Mouse (Mus musculus) limb, embryonic 13.5 days (tissue): Measurements from ENCODE around the gene Rtbdn. TPM values are rescaled to one million over a fixed set of nuclear protein-coding genes. Genes with fewer than 3 reads are reported as not detected.
A peak's percentile ranks its signal among the peaks of the same experiment; 100 is the strongest.
"Not testable (repeated sequence)": the region's sequence is repeated elsewhere in the genome, so short reads cannot be mapped to it uniquely, and the experiment has no call there.

Source experiments
- ATAC-seq: fragments of 200-750 bp; cut with Nextera tagmentation; 2 replicates; pipeline ENCODE4 v1.8.0; 2017; ENCODE audit warnings: low read depth, moderate number of reproducible peaks, moderate TSS enrichment; ENCODE audit not compliant: low FRiP score
- H3K27ac ChIP-seq: fragments of 300-500 bp; sonication (generic); 2 replicates; pipeline ENCODE4 v1.5.1; 2015; ENCODE audit warnings: inconsistent platforms, mild to moderate bottlenecking, moderate library complexity
- H3K27me3 ChIP-seq: fragments of 300-500 bp; sonication (generic); 2 replicates; pipeline ENCODE4 v1.6.1; 2015; ENCODE audit warnings: mild to moderate bottlenecking, inconsistent platforms
- H3K36me3 ChIP-seq: fragments of 300-500 bp; sonication (generic); 2 replicates; pipeline ENCODE4 v1.6.1; 2015; ENCODE audit warnings: inconsistent platforms, mild to moderate bottlenecking, moderate library complexity
- H3K4me1 ChIP-seq: fragments of 300-500 bp; sonication (generic); 2 replicates; pipeline ENCODE4 v1.6.1; 2015; ENCODE audit warnings: inconsistent platforms
- H3K4me2 ChIP-seq: fragments of 300-500 bp; sonication (generic); replicated peaks from 2 replicates; pipeline ENCODE4 v1.6.1; 2015; ENCODE audit warnings: inconsistent platforms, mild to moderate bottlenecking, moderate library complexity
- H3K4me3 ChIP-seq: fragments of 300-500 bp; sonication (generic); 2 replicates; pipeline ENCODE4 v1.5.1; 2015; ENCODE audit warnings: moderate library complexity, mild to moderate bottlenecking, inconsistent platforms
- H3K9ac ChIP-seq: fragments of 300-500 bp; sonication (generic); 2 replicates; pipeline ENCODE4 v1.6.1; 2015; ENCODE audit warnings: mild to moderate bottlenecking, inconsistent platforms
- H3K9me3 ChIP-seq: fragments of 300-500 bp; sonication (generic); 2 replicates; pipeline ENCODE4 v1.6.1; 2016; ENCODE audit warnings: inconsistent platforms
- WGBS: fragments of 180-500 bp; shearing (Covaris S2); methylation state at CpG from one replicate; pipeline ENCODE4 v1.1.7; 2015; 5-methylcytosine and 5-hydroxymethylcytosine counted together
- polyA plus RNA-seq: library from polyadenylated mRNA; unstranded; fragments of >200 nt; fragmentation: Nextera tagmentation; extraction: Ambion mirVana; gene quantifications from 2 replicates; pipeline ENCODE4 v1.2.1, GENCODE M21; 2015

Rtbdn gene
- 0.20 and 0.47 TPM in 2 replicates for polyA plus RNA-seq

DNA sequence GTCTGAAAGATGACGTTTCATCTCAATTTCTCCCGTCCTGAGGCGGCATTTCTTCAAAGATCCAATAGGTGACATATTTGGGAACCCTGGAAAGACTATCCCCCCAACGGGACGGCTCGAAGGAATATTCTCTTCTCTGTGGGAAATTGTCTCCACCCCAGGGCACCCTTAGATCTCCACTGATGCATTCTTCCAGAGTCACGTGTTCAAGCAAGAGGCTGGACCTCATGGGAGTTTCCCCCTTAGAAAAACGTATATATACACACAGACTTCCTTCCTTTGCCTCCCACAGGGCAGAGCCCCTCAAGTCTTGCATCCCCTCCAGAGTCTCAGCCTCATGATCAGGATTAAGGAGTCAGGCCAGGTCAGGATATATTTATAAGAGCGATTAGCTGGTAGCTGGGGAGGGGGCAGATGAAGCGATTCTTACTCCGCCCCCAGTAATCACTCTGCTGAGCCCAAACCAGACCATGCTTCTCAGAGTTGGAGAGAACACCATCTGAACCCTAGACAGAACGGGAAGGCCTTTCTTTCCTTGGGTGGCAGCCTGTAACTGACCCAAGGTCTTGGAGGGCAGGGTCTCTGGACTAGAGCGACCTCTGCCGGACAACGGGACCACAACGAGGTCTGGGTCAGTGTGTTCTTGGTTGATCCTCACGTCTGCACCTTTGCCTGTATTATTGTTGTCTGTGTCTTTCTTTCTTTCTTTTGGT is at the start of gene Rtbdn:
Gene Rtbdn, plus strand, starts transcription at position 464 of the 713 bp plus-strand sequence.
- H3K36me3 ChIP-seq = no peaks in the 10 kb centered on the region
- H3K4me3 ChIP-seq = peak within 1 kb of the TSS; percentile 47
- H3K27me3 ChIP-seq = peaks cover 89% of the 10 kb centered on the region
- H3K4me1 ChIP-seq = peaks cover 15% of the 10 kb centered on the region
- peak within 1 kb of the TSS; percentile 78 for H3K4me2 ChIP-seq
- WGBS = 9% methylated on average over 17 of the region's 17 CpGs
- no peaks in the 10 kb centered on the region for H3K9me3 ChIP-seq
- ATAC-seq = no peak
- no peak within 1 kb of the TSS for H3K27ac ChIP-seq
- peak within 1 kb of the TSS; percentile 50; the same call in 1 of the 2 replicates for H3K9ac ChIP-seq

DNA sequence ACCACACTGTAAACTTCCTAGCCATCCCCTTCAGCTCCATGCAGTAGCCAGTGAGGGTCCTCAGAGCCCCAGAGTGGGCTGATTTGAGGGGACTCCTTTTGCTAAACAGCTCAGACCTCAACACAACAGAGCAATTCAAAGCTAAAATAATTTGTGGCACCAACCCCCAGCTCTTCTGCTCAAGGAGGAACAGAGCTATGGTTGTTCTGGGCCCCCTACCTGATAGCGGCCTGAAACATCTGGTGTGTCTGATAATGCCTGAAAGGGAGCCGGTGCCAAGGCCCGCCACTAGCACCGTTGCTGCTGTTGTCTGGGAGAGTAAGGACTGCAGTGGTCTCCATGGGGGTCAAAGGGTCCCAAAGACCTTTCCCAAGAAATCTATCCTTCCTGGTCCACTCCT is 45.7 kb upstream of the Rtbdn start:
- no peak overlapping the region for H3K27ac ChIP-seq
- H3K9ac ChIP-seq = no peak overlapping the region
- no peak overlapping the region for H3K4me3 ChIP-seq
- H3K4me1 ChIP-seq = peaks cover 14% of the 10 kb centered on the region
- H3K36me3 ChIP-seq = no peaks in the 10 kb centered on the region
- no peaks in the 10 kb centered on the region for H3K9me3 ChIP-seq
- peaks cover 8% of the 10 kb centered on the region; the same call in 1 of the 2 replicates for H3K27me3 ChIP-seq
- ATAC-seq = no peak
- no peak overlapping the region for H3K4me2 ChIP-seq
- WGBS = 67% methylated on average over 4 of the region's 4 CpGs

DNA sequence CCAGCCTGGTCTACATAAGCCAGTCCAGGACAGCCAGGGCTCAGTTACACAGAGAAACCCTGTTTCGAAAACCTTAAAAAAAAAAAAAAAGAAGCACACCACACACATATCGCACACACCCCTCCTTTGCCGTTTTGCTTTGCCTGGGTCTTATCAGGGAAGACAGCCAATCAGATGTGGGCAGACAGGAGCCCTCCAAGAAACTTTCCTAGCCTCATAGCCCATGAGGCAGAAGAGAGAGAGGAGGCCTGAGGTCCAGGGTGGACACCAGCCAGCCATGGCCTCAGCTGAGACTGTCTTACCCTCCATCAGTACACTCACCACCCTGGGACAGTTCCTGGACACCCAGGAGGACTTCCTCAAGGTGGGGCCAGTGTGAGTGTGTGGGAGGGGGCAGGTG is 45.0 kb upstream of the Rtbdn start, which contains the start of gene Klf1:
Gene Klf1, plus strand, starts transcription at position 177 of the 400 bp plus-strand sequence.
- WGBS = 68% methylated on average over 3 of the region's 3 CpGs
- peak within 1 kb of the TSS; percentile 80 for H3K9ac ChIP-seq

DNA sequence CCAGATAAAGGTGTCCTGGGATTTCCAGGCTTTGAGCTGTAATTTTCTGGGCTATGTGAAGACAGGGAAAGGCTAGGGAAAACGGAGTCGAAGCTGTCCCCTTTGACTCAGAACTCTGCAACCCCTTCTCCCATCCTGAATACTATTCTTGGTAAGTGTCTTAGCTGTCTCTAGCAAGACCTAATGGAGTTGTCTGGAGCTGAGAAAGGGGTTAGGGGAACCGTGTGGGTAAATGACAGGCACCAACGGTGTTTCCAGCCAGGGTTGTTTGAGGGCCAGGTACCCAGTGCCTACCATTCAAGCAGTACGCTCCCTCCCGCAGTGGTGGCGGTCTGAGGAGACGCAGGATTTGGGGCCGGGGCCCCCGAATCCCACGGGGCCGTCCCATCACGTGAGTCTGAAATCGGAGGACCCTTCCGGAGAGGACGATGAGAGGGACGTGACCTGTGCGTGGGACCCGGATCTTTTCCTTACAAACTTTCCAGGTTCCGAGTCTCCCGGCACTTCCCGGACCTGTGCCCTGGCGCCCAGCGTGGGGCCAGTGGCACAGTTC is 44.3 kb upstream of the Rtbdn start:
- ATAC-seq = no peak; the same call in 1 of the 2 replicates
- no peaks in the 10 kb centered on the region for H3K9me3 ChIP-seq
- H3K27me3 ChIP-seq = peaks cover 8% of the 10 kb centered on the region; the same call in 1 of the 2 replicates
- peak overlapping the region; percentile 60 for H3K4me3 ChIP-seq
- H3K4me2 ChIP-seq = peak overlapping the region; percentile 89
- 2% methylated on average over 24 of the region's 24 CpGs for WGBS
- peak overlapping the region; percentile 80 for H3K9ac ChIP-seq
- peaks cover 14% of the 10 kb centered on the region for H3K4me1 ChIP-seq
- no peaks in the 10 kb centered on the region for H3K36me3 ChIP-seq
- peak overlapping the region; percentile 34; the same call in 1 of the 2 replicates for H3K27ac ChIP-seq

More for the DNA sequence above, 45.0 kb upstream of the Rtbdn start, which contains the start of gene Klf1:
- Histone ChIP-seq H3K4me2 (peak within 1 kb of the TSS; percentile 89), H3K4me1 (peaks cover 14% of the 10 kb centered on the region), H3K27ac (peak within 1 kb of the TSS; percentile 34; the same call in 1 of the 2 replicates), H3K4me3 (peak within 1 kb of the TSS; percentile 60), H3K9me3 (no peaks in the 10 kb centered on the region), H3K27me3 (peaks cover 8% of the 10 kb centered on the region; the same call in 1 of the 2 replicates), H3K36me3 (no peaks in the 10 kb centered on the region)
- ATAC-seq = no peak

DNA sequence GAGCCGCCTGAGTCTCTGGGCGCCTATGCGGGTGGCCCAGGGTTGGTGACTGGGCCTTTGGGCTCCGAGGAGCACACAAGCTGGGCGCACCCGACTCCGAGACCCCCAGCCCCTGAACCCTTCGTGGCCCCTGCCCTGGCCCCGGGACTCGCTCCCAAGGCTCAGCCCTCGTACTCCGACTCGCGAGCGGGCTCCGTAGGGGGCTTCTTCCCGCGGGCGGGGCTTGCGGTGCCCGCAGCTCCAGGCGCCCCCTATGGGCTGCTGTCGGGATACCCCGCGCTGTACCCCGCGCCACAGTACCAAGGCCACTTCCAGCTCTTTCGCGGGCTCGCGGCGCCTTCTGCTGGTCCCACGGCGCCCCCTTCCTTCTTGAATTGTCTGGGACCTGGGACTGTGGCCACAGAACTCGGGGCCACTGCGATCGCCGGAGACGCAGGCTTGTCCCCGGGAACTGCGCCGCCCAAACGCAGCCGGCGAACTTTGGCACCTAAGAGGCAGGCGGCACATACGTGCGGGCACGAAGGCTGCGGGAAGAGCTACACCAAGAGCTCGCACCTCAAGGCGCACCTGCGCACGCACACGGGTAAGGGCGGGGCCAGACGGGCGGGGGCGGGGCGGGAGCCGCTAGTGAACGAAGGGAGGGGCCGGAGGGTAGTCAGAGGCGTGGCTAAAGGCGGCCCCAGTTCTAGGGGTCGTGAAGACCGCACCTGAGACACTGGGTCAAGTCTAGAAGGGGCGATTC is 43.7 kb upstream of the Rtbdn start:
- Histone ChIP-seq H3K27ac (peak overlapping the region; percentile 34; the same call in 1 of the 2 replicates), H3K4me3 (peak overlapping the region; percentile 60), H3K36me3 (no peaks in the 10 kb centered on the region), H3K27me3 (peaks cover 8% of the 10 kb centered on the region; the same call in 1 of the 2 replicates), H3K9ac (peak overlapping the region; percentile 80), H3K4me1 (peaks cover 14% of the 10 kb centered on the region), H3K4me2 (peak overlapping the region; percentile 89), H3K9me3 (no peaks in the 10 kb centered on the region)
- peak; percentile 87 for ATAC-seq
- under 1% methylated on average over 68 of the region's 68 CpGs for WGBS

GRCm38 (mm10) chr8:84904351-84904750 is 42.4 kb upstream of the Rtbdn start:
- WGBS = 87% methylated on average over 7 of the region's 7 CpGs
- H3K9ac ChIP-seq = no peak overlapping the region
- no peak overlapping the region for H3K27ac ChIP-seq
- no peak overlapping the region for H3K4me3 ChIP-seq
- H3K9me3 ChIP-seq = no peaks in the 10 kb centered on the region
- peaks cover 20% of the 10 kb centered on the region for H3K4me1 ChIP-seq
- no peak for ATAC-seq
- peaks cover 14% of the 10 kb centered on the region for H3K27me3 ChIP-seq
- no peaks in the 10 kb centered on the region for H3K36me3 ChIP-seq
- H3K4me2 ChIP-seq = no peak overlapping the region

DNA sequence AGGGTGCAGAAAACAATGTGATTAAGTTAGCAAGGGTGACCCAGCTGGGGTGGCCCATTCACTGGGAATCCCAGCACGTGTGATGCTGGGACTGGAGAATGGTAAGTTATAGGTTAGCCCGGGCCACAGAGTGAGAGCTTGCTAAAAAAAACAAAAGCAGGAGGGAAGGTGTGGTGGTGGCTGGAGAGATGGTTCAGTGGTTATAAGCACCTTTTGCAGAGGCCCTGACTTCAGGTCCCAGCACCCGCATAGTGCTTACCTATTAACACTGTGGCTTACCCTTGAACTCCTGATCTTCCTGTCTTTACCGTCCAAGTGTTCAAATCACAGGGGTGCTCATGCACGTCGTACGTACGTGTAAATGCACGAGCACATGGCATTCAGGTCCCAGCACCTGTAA is 39.8 kb upstream of the Rtbdn start:
- peaks cover 8% of the 10 kb centered on the region for H3K36me3 ChIP-seq
- no peak for ATAC-seq
- H3K4me2 ChIP-seq = no peak overlapping the region
- H3K4me3 ChIP-seq = no peak overlapping the region
- H3K27ac ChIP-seq = no peak overlapping the region
- H3K27me3 ChIP-seq = peaks cover 33% of the 10 kb centered on the region
- H3K4me1 ChIP-seq = peaks cover 24% of the 10 kb centered on the region
- no peak overlapping the region for H3K9ac ChIP-seq
- 94% methylated on average over 9 of the region's 9 CpGs for WGBS
- H3K9me3 ChIP-seq = no peaks in the 10 kb centered on the region

GRCm38 (mm10) chr8:84907493-84907892 is 39.3 kb upstream of the Rtbdn start:
- Histone ChIP-seq H3K9me3 (no peaks in the 10 kb centered on the region), H3K27ac (no peak overlapping the region), H3K9ac (no peak overlapping the region), H3K4me2 (no peak overlapping the region), H3K36me3 (peaks cover 8% of the 10 kb centered on the region), H3K27me3 (peaks cover 38% of the 10 kb centered on the region), H3K4me3 (no peak overlapping the region), H3K4me1 (peaks cover 23% of the 10 kb centered on the region)
- no peak for ATAC-seq
- WGBS = 76% methylated on average over 8 of the region's 8 CpGs

DNA sequence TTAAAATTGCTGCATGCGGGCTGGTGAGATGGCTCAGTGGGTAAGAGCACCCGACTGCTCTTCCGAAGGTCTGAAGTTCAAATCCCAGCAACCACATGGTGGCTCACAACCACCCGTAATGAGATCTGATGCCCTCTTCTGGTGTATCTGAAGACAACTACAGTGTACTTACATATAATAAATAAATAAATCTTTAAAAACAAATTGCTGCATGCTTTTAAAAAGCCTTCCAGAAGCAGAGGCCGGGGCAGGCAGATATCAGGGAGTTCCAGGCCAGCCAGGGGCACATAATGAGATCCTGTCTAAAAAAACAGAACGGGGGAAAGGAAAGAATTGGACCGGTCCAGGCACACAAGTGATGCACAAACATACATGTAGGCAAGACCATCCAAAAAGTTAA is 38.8 kb upstream of the Rtbdn start:
- not testable (repeated sequence) for H3K36me3 ChIP-seq, H3K9me3 ChIP-seq, ATAC-seq, H3K9ac ChIP-seq, H3K27ac ChIP-seq
- 30% methylated on average over 7 of the region's 7 CpGs for WGBS
- H3K4me1 ChIP-seq = peaks cover 26% of the 10 kb centered on the region
- H3K4me2 ChIP-seq = peak overlapping the region; percentile 81
- peaks cover 43% of the 10 kb centered on the region for H3K27me3 ChIP-seq
- peak overlapping the region; percentile 57 for H3K4me3 ChIP-seq

GRCm38 (mm10) chr8:84908421-84909161 is 38.2 kb upstream of the Rtbdn start, which contains the start of gene Dnase2a:
Gene Dnase2a, plus strand, starts transcription at chr8:84908560.
- Histone ChIP-seq H3K4me2 (peak within 1 kb of the TSS; percentile 81), H3K27me3 (peaks cover 48% of the 10 kb centered on the region), H3K27ac (no peak within 1 kb of the TSS), H3K4me1 (peaks cover 24% of the 10 kb centered on the region), H3K9ac (peak within 1 kb of the TSS; percentile 67), H3K4me3 (peak within 1 kb of the TSS; percentile 57), H3K9me3 (no peaks in the 10 kb centered on the region), H3K36me3 (peaks cover 8% of the 10 kb centered on the region)
- WGBS = under 1% methylated on average over 45 of the region's 45 CpGs
- peak; percentile 91 for ATAC-seq

- peak overlapping the region; percentile 57 for H3K4me3 ChIP-seq
- H3K27me3 ChIP-seq = peaks cover 54% of the 10 kb centered on the region
- peak overlapping the region; percentile 67 for H3K9ac ChIP-seq
- no peak overlapping the region for H3K27ac ChIP-seq
- ATAC-seq = no peak
- H3K36me3 ChIP-seq = peaks cover 8% of the 10 kb centered on the region
- peak overlapping the region; percentile 81 for H3K4me2 ChIP-seq
- peaks cover 22% of the 10 kb centered on the region for H3K4me1 ChIP-seq
- 42% methylated on average over 20 of the region's 20 CpGs for WGBS
- 0 out of 2 replicates have a peak, but pooled peaks cover 4% of the 10 kb centered on the region for H3K9me3 ChIP-seq
Observed at GRCm38 (mm10) chr8:84909162-84909767, 37.5 kb upstream of the Rtbdn start.
